Mouse (Mus musculus) G1E (cell line): ENCODE measurements around the gene Cdc37. TPM values are rescaled to one million over a fixed set of nuclear protein-coding genes. Genes with fewer than 3 reads are reported as not detected.

Experiments used
- ATAC-seq: 2 replicates; pipeline ENCODE4 v1.8.0; 2016; ENCODE audit warnings: mild to moderate bottlenecking; ENCODE audit not compliant: insufficient number of reproducible peaks, poor library complexity, low FRiP score, severe bottlenecking; ENCODE audit errors: extremely low read depth
- DNase-seq: peaks from one replicate; pipeline ENCODE4 v3.0.0; 2012; ENCODE audit warnings: low spot score
- H3K27me3 ChIP-seq: 2 replicates; pipeline ENCODE4 v1.6.1; 2012; ENCODE audit warnings: mild to moderate bottlenecking, low read length, inconsistent platforms; ENCODE audit not compliant: insufficient read depth
- H3K36me3 ChIP-seq: replicated peaks from 2 replicates; pipeline ENCODE3; 2012; ENCODE audit warnings: mild to moderate bottlenecking, inconsistent platforms
- H3K4me1 ChIP-seq: 2 replicates; pipeline ENCODE4 v1.6.1; 2012; ENCODE audit warnings: low read depth, low read length, inconsistent platforms, mixed read lengths; ENCODE audit not compliant: insufficient read depth
- H3K4me3 ChIP-seq: 2 replicates; pipeline ENCODE4 v1.5.1; 2012; ENCODE audit warnings: low read depth, mild to moderate bottlenecking, inconsistent platforms, low read length, moderate library complexity, mixed read lengths
- H3K9me3 ChIP-seq: replicated peaks from 2 replicates; pipeline ENCODE4 v1.6.1; 2012; ENCODE audit warnings: inconsistent platforms
- CTCF ChIP-seq: IDR thresholded peaks from 2 replicates; pipeline ENCODE4 v1.5.1; 2012; ENCODE audit warnings: low read depth, low read length, inconsistent platforms, mixed read lengths
- GATA1 ChIP-seq: IDR thresholded peaks from 2 replicates; pipeline ENCODE4 v1.6.1; 2012; ENCODE audit warnings: borderline replicate concordance, low read length, inconsistent platforms, mixed read lengths
- GATA2 ChIP-seq: IDR thresholded peaks from 2 replicates; pipeline ENCODE4 v1.6.1; 2012; ENCODE audit warnings: low read depth, low read length, inconsistent platforms, borderline replicate concordance
- POLR2AphosphoS5 ChIP-seq: IDR thresholded peaks from 2 replicates; pipeline ENCODE4 v1.6.1; 2012; ENCODE audit warnings: low read depth, low read length, inconsistent platforms; ENCODE audit not compliant: insufficient replicate concordance
- TAL1 ChIP-seq: conservative IDR thresholded peaks from 2 replicates; pipeline ENCODE4 v1.6.1; 2012; ENCODE audit warnings: low read depth, low read length, inconsistent platforms, mixed read lengths
- polyA plus RNA-seq: library from polyadenylated mRNA; stranded (reverse); fragments of >175 nt; gene quantifications from 2 replicates; pipeline ENCODE4 v1.2.3, GENCODE M21; 2012
- total RNA-seq, 2 experiments: library from RNA; stranded (forward) in 1 of 2; stranded (reverse) in 1 of 2; fragments of 200-1000 nt in 1 of 2; fragments of >200 nt in 1 of 2; fragmentation: Nextera tagmentation in 1 of 2; gene quantifications; 2 replicates each; pipeline ENCODE4 v1.2.3; 2014 to 2017

Gene Cdc37
- total and polyA plus RNA-seq, 3 experiments = 80.4 to 213 (median 193) TPM

DNA sequence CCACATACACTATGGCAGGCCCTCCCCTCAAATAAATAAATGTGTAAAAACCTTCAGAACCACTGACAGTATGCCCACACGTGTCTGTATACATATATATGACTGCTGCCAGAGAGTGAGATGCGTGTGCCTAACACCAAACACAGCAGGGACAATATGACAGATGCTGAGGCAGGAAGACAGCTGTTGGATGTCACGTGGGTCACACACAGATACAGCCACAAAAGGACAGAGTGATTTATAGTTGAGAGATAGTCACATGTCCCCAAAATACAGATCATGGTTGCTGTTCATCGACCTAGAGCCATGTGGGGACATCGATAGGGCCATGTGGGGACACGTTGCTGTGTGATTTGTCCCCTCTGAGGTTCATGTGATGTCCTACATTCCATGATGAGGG is 32.7 kb downstream of the Cdc37 start:
- no peak for DNase-seq
- Histone ChIP-seq H3K4me3 (no peak overlapping the region), H3K36me3 (peaks cover 76% of the 10 kb centered on the region), H3K9me3 (no peaks in the 10 kb centered on the region), H3K4me1 (peaks cover 3% of the 10 kb centered on the region; the same call in 1 of the 2 replicates), H3K27me3 (no peaks in the 10 kb centered on the region)
- no peak for ATAC-seq
- no peak for TF ChIP-seq POLR2AphosphoS5
- no peak for TF ChIP-seq CTCF
- no peak for TF ChIP-seq GATA2
- no peak for TF ChIP-seq TAL1
- TF ChIP-seq GATA1 = no peak

DNA sequence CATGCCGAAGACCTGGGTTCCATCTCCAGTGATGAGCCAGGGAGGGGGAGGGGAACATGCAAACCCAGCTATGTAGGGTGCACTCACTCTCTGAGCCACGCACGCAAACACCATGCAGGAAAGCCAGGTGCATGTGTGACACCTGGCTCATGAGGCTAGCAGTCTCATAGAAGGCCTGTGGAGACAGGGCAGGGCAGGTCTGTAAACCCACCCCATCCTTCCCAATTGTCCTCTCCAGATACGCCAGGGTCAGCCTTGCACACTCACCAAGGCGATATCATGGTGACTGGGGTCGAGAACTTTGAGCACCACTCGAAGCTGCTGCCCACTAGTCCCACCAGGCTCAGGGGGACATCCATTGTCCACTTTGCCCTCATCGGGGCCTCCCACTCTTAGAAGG is 34.7 kb downstream of the Cdc37 start:
- Histone ChIP-seq H3K27me3 (no peaks in the 10 kb centered on the region), H3K36me3 (peaks cover 76% of the 10 kb centered on the region), H3K9me3 (no peaks in the 10 kb centered on the region), H3K4me3 (no peak overlapping the region), H3K4me1 (peaks cover 3% of the 10 kb centered on the region; the same call in 1 of the 2 replicates)
- ATAC-seq = no peak
- no peak for DNase-seq
- no peak for TF ChIP-seq GATA2
- TF ChIP-seq CTCF = no peak
- no peak for TF ChIP-seq POLR2AphosphoS5
- no peak for TF ChIP-seq TAL1
- TF ChIP-seq GATA1 = no peak

DNA sequence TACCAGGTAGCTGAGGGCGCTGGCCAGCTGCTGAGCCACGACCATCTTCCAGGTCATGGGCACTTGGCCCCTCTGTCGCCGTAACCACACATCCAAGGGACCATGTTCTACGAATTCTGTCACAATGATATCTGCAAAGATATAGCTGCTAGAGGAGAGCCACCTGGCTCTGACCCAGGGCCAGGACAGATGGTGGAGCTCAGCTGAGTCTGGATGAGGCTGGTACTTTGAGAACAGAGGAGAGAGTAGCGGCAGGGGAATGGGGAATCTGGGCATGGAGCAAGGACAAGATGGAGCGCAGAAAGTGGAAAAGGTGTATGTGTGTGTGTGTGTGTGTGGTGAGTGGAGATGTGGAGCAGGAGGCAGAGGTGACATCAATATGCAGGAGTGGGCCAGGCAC is 35.6 kb downstream of the Cdc37 start:
- Histone ChIP-seq H3K9me3 (no peaks in the 10 kb centered on the region), H3K4me3 (no peak overlapping the region), H3K27me3 (no peaks in the 10 kb centered on the region), H3K36me3 (peaks cover 79% of the 10 kb centered on the region), H3K4me1 (peaks cover 3% of the 10 kb centered on the region; the same call in 1 of the 2 replicates)
- DNase-seq (no peak), ATAC-seq (no peak)
- TF ChIP-seq GATA2 = no peak
- no peak for TF ChIP-seq POLR2AphosphoS5
- TF ChIP-seq CTCF = no peak
- TF ChIP-seq GATA1 = no peak
- no peak for TF ChIP-seq TAL1

GRCm38 (mm10) chr9:21113751-21114150 is 36.0 kb downstream of the Cdc37 start:
- Histone ChIP-seq H3K27me3 (no peaks in the 10 kb centered on the region), H3K4me1 (peaks cover 3% of the 10 kb centered on the region; the same call in 1 of the 2 replicates), H3K9me3 (no peaks in the 10 kb centered on the region), H3K36me3 (peaks cover 83% of the 10 kb centered on the region), H3K4me3 (no peak overlapping the region)
- DNase-seq = no peak
- ATAC-seq = no peak
- no peak for TF ChIP-seq CTCF
- TF ChIP-seq TAL1 = no peak
- no peak for TF ChIP-seq POLR2AphosphoS5
- TF ChIP-seq GATA2 = no peak
- no peak for TF ChIP-seq GATA1

DNA sequence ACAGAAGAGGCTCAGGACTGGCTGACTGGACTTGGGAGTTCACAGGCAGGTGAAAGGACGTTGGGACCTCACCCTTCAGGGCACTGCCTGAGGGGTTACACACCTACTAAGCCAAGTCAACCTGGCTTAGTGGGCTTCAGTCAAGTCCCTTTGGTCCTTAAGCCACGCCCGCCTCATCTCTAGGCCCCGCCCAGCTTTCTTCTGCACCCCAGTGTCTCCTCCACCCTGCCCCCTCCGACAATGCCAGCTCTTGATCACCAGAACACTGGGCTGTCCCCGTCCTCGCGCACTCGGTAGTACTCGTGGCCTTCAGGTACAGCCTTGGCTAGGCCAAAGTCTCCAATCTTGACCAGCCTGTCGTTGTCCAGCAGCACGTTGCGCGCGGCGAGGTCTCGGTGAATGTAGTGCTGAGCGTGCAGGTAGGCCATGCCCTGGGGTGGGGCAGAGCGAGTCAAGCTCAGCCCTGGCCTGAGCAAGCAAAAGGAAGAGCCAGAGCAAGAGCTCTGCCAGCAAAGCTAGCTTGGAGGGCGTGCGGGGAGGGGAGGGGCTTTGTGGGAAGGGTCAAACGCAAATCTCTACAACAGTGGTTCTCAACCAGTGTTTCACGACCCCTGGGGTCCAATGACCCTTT is 42.1 kb downstream of the Cdc37 start:
- TF ChIP-seq POLR2AphosphoS5 = no peak
- no peak for TF ChIP-seq CTCF
- TF ChIP-seq GATA1 = no peak
- no peak for TF ChIP-seq TAL1
- TF ChIP-seq GATA2 = no peak
- Histone ChIP-seq H3K9me3 (no peaks in the 10 kb centered on the region), H3K27me3 (no peaks in the 10 kb centered on the region), H3K4me1 (peaks cover 14% of the 10 kb centered on the region), H3K4me3 (no peak overlapping the region), H3K36me3 (peaks cover 86% of the 10 kb centered on the region)
- DNase-seq (no peak), ATAC-seq (no peak)

- Histone ChIP-seq H3K9me3 (no peaks in the 10 kb centered on the region), H3K27me3 (no peaks in the 10 kb centered on the region), H3K36me3 (peaks cover 93% of the 10 kb centered on the region), H3K4me3 (no peak overlapping the region), H3K4me1 (peaks cover 14% of the 10 kb centered on the region)
- DNase-seq = no peak
- ATAC-seq = no peak
- TF ChIP-seq TAL1 = no peak
- TF ChIP-seq GATA2 = no peak
- no peak for TF ChIP-seq CTCF
- TF ChIP-seq GATA1 = no peak
- no peak for TF ChIP-seq POLR2AphosphoS5
These were observed 43.8 kb downstream of the Cdc37 start for GRCm38 (mm10) chr9:21105760-21106564.
